Mouse (Mus musculus) heart, adult 18-20 months (tissue): ENCODE measurements around the gene Chrdl1. TPM values are rescaled to one million over a fixed set of nuclear protein-coding genes. Genes with fewer than 3 reads are reported as not detected.

Source experiments
- DNase-seq, 2 experiments: peaks; one replicate each; pipeline ENCODE4 v3.0.0; 2021 to 2022; ENCODE audit warnings: mixed read lengths in 1 of 2
- long read RNA-seq, 2 experiments: library from polyadenylated mRNA; stranded (forward); transcript quantifications; one replicate each; pipeline ENCODE4 v2.0.0; 2021
- total RNA-seq, 2 experiments: library from RNA; stranded (reverse); gene quantifications; 2 replicates each; pipeline ENCODE4 v1.2.3; 2021

The Chrdl1 gene
- total RNA-seq: 1 to 10 TPM; 1.7 to 3.4 TPM
- long read RNA-seq, experiment 1, partial matches to known transcripts: 0 of 1 reads
- long read RNA-seq, experiment 1, other reads (novel, unspliced or antisense): 1 of 1 reads
- long read RNA-seq, experiment 2: 0 reads

DNA sequence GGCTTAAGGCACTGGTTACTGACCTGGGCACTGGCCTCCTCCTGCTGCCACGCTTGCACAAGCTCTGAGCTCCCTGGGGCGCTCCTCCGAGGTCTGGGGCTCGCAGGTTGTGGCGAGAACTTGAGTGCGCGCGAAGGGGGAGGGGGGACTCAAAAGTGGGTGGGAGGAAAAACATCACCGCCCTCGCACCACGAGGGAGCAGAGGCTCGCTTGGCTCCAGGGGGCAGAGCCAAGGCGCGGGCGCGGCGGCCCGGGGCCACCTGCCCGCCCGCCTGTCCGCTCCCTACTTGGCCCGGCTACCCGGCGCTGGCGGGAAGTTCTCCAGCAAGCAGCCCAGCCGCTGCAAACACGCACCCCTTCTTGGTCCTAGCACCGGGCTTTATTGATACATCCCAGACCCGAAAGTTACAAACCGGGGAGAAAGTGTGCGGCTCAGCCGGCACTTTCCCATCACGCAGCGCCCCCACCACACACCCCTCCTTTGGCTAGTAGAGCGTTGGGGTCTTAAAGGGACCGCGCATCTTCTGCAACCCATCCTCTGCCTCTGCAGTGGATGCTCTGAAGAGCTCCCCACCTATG lies at the start of gene Chrdl1:
Gene Chrdl1 (minus strand): TSS at position 472 of the 579 bp plus-strand sequence.
- peak in 1 of 2 experiments; percentile 5 for DNase-seq

DNA sequence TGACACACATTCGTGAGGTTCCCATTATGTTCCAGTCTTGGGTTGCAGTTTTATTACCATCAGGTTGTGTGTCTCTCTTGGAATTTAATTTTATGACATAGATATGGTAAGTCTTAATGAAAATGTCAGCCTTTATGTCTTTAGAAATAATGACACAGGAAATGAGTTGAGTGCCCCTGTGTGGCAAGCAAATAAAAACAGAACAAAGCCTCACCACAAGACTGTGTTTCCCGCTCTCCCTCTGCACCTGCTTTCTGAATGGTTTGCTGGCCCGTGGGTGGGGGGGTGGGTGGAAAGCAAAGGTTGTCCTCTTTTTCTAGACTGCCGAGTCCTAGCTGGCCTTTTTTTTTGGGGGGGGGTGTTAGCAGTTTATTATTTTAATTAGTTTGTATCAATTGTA lies 48.6 kb upstream of the Chrdl1 start:
- no peak for DNase-seq

GRCm38 (mm10) chrX:143404601-143405000 lies 10.5 kb upstream of the Chrdl1 start:
- DNase-seq: no peak

DNA sequence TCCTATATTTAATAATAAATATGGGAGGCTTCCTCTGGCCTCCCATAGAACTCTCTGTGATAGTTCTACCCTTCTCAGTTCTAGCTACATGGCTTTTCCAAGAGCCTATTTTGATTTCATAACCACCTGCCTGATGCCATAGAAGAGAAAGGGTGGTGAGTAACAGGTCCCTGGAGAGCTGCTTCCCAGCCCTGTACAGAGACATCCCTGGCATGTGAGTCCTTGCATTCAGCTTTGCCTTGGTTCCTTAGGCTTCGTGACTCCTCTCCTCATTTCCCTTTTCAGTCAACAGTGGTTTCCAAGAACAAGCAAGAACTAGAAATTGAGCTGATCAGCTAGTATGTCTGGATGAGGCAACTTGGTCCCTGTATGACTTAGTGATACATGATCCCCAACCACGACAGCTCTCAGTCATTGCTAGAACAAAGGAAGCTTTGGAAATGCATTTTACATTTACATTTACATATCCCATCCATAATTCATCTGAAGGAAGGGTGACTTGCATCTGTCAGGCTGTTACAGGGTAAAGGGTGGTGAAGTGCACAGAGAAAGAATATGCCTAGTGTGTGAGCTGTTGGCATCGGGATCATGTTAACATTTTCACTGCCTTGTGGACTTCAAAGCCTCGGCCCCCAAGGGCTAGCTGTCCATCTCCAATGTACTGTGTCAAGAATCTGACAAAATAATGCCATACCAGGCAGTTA lies 27.7 kb downstream of the Chrdl1 start:
- no peak for DNase-seq

DNA sequence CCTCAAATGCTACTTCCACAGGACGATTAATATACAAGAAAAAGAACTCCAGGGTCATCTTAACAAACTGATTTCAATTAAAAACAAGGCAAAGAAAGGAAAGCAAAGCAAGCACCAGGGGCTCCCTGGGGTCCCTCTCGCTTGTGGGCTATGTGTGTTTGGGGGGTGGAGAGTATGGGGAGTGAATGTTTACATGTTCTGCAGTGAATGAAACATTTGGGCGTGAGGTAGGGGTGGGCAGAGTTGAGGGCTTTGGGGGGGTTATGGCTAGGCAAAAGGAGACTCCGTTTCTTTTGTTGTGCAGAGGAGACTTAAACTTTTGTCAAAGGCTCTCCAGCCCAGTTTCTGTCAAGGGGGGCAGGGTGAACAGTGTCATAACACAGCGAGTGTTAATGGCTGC lies 46.8 kb downstream of the Chrdl1 start:
- no peak for DNase-seq

DNA sequence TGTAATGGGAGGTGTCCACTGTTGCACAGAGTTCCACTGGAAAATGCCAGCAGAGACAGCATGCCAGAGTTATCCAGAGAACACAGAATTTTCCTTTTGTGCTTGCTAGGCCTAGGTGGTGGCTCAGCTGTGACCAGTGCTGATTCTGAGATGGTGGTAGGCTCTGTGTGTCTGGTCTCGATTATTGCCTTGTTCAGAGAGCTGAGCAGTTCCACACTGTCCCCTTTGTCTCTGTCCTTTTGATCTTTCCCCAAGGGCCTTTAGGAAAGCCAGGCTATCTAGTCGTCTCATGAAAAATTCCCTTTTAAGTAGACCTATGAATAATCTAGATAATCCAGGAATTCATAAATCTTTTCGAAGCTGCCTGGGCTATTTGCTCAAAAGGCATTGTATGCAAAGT lies 47.3 kb downstream of the Chrdl1 start:
- DNase-seq: no peak

DNA sequence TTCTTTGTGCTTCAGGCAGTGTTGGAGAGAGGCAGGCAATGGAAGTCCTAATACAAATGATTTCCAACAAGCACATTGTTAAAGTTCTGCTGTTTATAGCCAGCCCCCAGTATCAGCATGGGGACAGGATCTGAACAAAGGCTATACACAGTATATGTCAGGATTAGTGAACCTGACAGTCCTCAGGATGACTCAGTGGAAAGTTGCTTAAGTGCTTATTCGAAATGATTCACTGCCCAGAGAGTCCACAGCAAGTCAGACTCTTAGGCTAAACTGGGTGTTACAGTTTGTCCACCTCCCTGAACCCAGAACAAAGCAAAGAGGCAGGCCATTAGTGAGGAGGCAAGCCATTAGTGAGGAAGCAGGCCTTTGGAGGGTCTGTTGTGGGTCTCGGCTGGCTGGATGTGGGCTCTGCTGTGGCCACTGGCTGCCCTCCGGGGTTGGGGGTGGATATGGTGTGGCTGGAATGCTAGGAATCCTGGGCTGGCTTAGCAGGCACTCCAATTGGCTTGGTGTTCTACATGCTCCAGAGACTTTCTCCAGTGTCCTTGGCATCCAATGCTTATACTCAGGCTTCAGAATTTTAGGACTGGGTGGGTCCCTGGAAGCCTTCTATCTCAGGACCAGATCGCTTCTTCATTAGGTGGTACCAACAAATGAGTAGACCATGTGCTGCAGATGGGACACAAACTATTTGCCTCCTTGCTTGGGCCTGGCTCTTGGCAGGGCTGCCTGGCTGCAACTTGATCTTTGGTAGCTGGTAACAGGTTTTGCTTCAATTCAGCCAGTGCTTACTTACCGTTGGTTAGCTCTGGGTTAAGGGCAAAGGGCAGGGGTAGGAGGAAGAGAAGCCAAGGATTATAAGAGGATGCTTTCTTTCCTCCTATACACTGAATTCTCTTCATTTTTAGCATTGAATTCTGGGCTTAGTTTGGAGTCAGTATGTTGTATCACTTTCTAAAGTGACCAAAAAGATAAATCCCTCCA lies 49.3 kb downstream of the Chrdl1 start:
- peak; percentile 0 to 5 for DNase-seq

GRCm38 (mm10) chrX:143338156-143338555 lies 55.9 kb downstream of the Chrdl1 start:
- no peak for DNase-seq

DNA sequence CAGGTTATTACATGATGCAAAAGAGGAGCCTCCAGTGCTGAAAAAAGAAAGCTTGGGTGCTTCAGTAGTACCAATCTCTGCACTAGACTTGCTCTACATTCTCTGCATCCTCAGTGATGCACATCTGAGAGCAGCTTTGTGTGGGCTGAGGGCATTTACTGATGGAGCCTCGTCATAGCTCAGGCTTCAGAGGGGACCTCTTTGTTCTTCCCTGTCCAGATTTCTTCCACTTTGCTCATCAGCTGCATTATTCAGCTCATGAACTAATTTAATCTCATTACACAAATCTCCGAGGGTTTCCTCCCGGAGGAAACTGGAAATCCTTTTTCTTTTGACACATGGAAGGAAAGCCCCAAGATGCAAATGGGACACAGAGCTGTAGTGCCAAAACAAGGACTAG lies 56.5 kb downstream of the Chrdl1 start:
- no peak for DNase-seq

DNA sequence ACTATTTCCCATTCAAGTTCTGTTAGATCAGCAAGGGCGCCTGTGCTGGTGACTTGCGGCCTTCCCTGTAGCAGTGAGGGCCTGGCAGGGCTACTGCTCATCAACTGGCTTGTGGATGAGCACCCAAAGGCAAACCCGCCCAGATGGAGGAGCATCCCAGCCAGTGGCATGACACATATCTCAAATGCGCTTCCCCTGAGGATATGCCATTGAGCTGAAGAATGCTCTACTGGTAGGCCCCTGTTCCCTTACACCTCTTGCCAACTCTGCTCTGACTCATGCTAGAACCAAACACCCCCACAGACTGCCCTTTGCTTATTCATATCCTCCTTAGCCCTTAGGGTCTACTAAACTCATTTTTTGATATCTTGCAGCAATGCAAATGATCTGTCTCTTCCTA lies 57.4 kb downstream of the Chrdl1 start:
- no peak for DNase-seq

DNA sequence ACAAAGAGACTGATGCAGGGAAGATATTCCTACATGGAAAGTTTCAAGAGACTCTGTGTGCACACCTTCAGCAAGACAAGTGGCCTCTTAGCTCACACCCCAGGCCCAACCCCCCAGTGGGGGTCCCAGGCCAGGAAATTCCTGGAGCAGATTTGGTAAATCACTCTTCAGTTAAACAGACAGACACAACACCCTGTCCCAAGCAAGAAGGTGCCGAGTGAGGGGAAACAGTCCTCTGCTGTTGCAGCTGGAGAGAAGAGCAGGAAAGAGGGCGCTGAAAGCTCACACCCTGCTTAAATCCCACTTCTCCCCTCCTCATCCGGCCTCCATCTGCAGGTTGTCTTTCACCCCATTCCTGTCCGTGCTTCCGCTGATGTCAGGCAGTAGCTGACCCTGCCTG lies 58.2 kb downstream of the Chrdl1 start:
- no peak for DNase-seq

- no peak for DNase-seq
Observed at GRCm38 (mm10) chrX:143313166-143313565, 80.9 kb downstream of the Chrdl1 start.

DNA sequence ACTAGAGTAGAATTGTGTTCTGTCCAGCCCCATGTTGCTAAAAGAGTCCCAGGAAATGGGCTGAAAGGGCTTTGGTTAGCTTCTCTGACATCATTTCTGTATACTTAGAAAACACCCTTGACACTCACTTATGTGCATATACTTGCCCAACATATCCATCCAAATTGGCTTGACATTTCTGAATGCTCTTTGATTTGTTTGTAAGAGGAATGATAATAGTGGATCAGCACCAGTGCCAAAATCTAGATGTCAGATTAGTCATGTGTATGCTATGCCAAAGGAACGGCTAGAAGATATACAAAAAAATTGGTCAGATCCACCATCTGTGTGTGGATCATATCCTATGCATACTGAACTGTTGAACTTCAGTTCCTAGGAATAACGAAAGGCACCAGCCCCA lies 99.3 kb downstream of the Chrdl1 start:
- no peak for DNase-seq

GRCm38 (mm10) chrX:143275202-143275601 lies 118.9 kb downstream of the Chrdl1 start:
- peak in 1 of 2 experiments; percentile 5 for DNase-seq

GRCm38 (mm10) chrX:143250709-143251108 lies 143.4 kb downstream of the Chrdl1 start:
- DNase-seq: no peak

Other genes starting within 250 kb of the Chrdl1 start
- gene Pak3, start 124.3 kb upstream of the Chrdl1 start, total RNA-seq: under 1 TPM; 0.35 to 0.51 TPM